Mouse (Mus musculus) C2C12 (cell line): Measurements from ENCODE around the gene Tax1bp3.

ENCODE experiments used
- CEBPB ChIP-seq: IDR thresholded peaks from one replicate; pipeline ENCODE4 v1.6.1; 2011; ENCODE audit warnings: low read depth, mild to moderate bottlenecking, control low read depth, moderate library complexity
- CTCF ChIP-seq: IDR thresholded peaks from one replicate; pipeline ENCODE4 v1.5.1; 2011; ENCODE audit not compliant: control insufficient read depth, insufficient read depth, insufficient read length

DNA sequence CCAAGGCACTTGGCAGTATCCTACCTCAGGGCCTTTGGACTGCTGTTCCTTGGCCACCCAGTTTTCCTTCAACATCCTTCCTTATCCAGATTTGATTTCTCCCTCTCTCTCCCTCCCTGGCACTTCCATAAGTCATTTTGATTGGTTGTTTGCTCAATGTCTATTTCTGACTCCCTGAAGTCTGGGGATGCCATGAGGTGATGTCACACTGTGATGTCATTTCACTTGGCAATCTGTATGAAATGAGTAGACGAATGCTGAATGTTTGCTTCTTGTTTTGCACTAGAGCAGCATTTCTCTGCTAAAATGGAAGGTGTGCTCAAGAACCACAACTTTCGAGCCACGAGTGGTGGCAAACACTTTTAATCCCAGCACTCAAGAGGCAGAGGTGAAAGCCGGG lies 15.3 kb upstream of the Tax1bp3 start:
- no peak for TF ChIP-seq CTCF
- TF ChIP-seq CEBPB = no peak
